Mouse (Mus musculus): ENCODE data around the gene Olfr373.

DNA sequence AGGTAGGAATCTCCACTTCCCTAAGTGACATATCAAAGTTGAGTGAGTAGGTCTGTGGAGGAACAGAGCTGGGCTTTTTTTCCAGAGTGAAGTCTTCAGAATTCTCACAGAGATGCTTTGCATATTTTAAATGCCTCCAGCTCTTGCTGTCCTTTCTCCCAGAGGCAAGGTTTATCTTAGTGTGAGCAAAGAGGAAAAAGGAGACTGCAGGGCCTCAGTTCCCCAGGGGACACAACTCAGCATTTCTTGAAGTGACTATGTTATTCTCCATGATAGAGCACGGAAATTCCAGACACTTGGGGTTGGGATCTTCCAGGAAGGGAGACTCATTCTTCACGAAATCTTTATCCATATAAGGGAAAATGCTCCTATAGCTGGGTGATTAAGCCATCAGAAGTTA, 64.3 kb downstream of the Olfr373 start:
- TF ChIP-seq CTCF (IDR thresholded peaks at IDR 0.05; ENCODE audit: low read depth, low read length) (no peak), POLR2A (IDR thresholded peaks at IDR 0.05; ENCODE audit: insufficient read depth, low read length) (no peak)

Measured in ES-Bruce4 (cell line).